In the genomic region with DNA sequence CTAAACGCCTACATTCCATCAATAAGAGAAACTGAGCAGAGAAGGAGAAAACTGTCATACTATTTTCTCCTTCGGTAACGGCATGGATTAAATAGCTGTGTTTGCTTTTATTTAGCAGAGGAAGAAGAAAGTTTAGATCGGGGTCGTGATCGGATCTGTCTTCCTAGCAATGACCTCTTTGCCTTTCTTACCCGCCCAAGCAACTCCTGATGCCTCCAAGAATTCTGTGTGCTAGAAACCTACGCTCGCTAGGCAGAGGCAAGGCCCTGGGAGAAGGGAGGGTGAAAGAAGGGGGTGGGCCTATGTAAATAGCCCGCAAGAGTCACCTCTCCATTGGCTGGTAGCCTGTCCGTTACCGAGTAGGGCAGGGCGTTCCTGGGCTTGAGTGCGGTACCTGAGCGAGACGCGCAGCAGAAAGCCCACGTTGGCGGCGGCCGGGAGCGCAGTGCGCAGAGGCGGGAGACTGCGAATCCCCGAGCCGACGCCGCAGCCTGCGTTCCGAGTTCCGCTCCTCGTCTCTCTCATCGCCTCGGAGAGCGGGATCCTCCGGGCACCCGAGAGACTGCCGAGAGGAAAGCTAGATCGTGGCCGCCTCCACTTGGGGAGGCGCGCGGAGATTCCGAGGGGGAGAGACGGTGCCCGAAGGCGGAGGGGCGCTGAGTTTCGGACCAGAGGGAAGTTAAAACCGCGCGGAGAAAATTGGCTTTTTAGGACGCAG, we compare ENCODE assay signal across 8 mouse cellular contexts. TPM values are rescaled to one million over a fixed set of nuclear protein-coding genes. Genes with fewer than 3 reads are reported as not detected.
DNase-seq lines count a peak whose midpoint lies in the region; ATAC-seq and TF ChIP-seq lines count a peak whose summit lies in the region.

TSS of gene Bmp6 (plus strand) at position 395 of the 718 bp plus-strand sequence.

- no peak for ATAC-seq in CD4-positive, CD25-positive, alpha-beta regulatory T cell, adult 4 months
- peak; percentile 88 for ATAC-seq in heart, embryonic 12.5 days (ENCODE audit: insufficient number of reproducible peaks, low FRiP score)
- ATAC-seq in kidney, embryonic 15.5 days (replicated peaks; ENCODE audit: low FRiP score): peak; percentile 92
- ATAC-seq in limb, embryonic 14.5 days (ENCODE audit: low FRiP score, low read depth): peak; percentile 94
- ATAC-seq in midbrain, embryonic 15.5 days (replicated peaks): peak; percentile 97
- peak; percentile 94 for ATAC-seq in stomach, embryonic 16.5 days (ENCODE audit: insufficient read depth, low FRiP score)

- H3K4me1 ChIP-seq in forebrain, embryonic 10.5 days: peaks cover 38% of the 10 kb centered on the region
- peaks cover 22% of the 10 kb centered on the region for H3K4me1 ChIP-seq in heart, embryonic 12.5 days (replicated peaks)
- H3K4me1 ChIP-seq in kidney, embryonic 15.5 days: peaks cover 34% of the 10 kb centered on the region
- peaks cover 15% of the 10 kb centered on the region for H3K4me1 ChIP-seq in limb, embryonic 14.5 days (ENCODE audit: control insufficient read depth, insufficient read depth, low read length)
- peaks cover 28% of the 10 kb centered on the region for H3K4me1 ChIP-seq in midbrain, embryonic 15.5 days
- H3K4me1 ChIP-seq in stomach, embryonic 16.5 days (ENCODE audit: control insufficient read depth, insufficient read depth, low read length): peaks cover 18% of the 10 kb centered on the region

- no peaks in the 10 kb centered on the region for H3K9me3 ChIP-seq in forebrain, embryonic 10.5 days
- no peaks in the 10 kb centered on the region for H3K9me3 ChIP-seq in heart, embryonic 12.5 days (replicated peaks)
- H3K9me3 ChIP-seq in kidney, embryonic 15.5 days (replicated peaks): no peaks in the 10 kb centered on the region
- H3K9me3 ChIP-seq in limb, embryonic 14.5 days (ENCODE audit: control insufficient read depth, low read length): no peaks in the 10 kb centered on the region
- no peaks in the 10 kb centered on the region for H3K9me3 ChIP-seq in midbrain, embryonic 15.5 days
- H3K9me3 ChIP-seq in stomach, embryonic 16.5 days (replicated peaks; ENCODE audit: control insufficient read depth, low read length): no peaks in the 10 kb centered on the region

- WGBS in forebrain, embryonic 10.5 days: 3% methylated on average over 54 of the region's 54 CpGs
- 3% methylated on average over 54 of the region's 54 CpGs for WGBS in heart, embryonic 12.5 days
- 2% methylated on average over 54 of the region's 54 CpGs for WGBS in kidney, embryonic 15.5 days
- 4% methylated on average over 51 of the region's 54 CpGs for WGBS in limb, embryonic 14.5 days
- WGBS in midbrain, embryonic 15.5 days: 2% methylated on average over 54 of the region's 54 CpGs
- 2% methylated on average over 54 of the region's 54 CpGs for WGBS in stomach, embryonic 16.5 days

- peak within 1 kb of the TSS; percentile 62 for H3K9ac ChIP-seq in heart, embryonic 12.5 days
- peak within 1 kb of the TSS; percentile 45 for H3K9ac ChIP-seq in kidney, embryonic 15.5 days
- H3K9ac ChIP-seq in limb, embryonic 14.5 days (ENCODE audit: low read depth, low read length, severe bottlenecking): peak within 1 kb of the TSS; percentile 43
- H3K9ac ChIP-seq in midbrain, embryonic 15.5 days: peak within 1 kb of the TSS; percentile 38
- peak within 1 kb of the TSS; percentile 67 for H3K9ac ChIP-seq in stomach, embryonic 16.5 days (ENCODE audit: low read length)

- DNase-seq in CD4-positive, CD25-positive, alpha-beta regulatory T cell, adult 2 months (ENCODE audit: low read depth, low spot score): peak; percentile 3
- DNase-seq in forebrain, embryonic 10.5 days (ENCODE audit: extremely low spot score, low spot score): peak; percentile 79
- DNase-seq in limb, embryonic 14.5 days (ENCODE audit: low spot score): peak; percentile 90

- H3K27me3 ChIP-seq in forebrain, embryonic 10.5 days (ENCODE audit: poor library complexity, severe bottlenecking): peaks cover 73% of the 10 kb centered on the region
- H3K27me3 ChIP-seq in heart, embryonic 12.5 days (replicated peaks): peaks cover 34% of the 10 kb centered on the region
- H3K27me3 ChIP-seq in kidney, embryonic 15.5 days: peaks cover 56% of the 10 kb centered on the region
- H3K27me3 ChIP-seq in limb, embryonic 14.5 days (ENCODE audit: control insufficient read depth, insufficient read depth, low read length): peaks cover 52% of the 10 kb centered on the region
- H3K27me3 ChIP-seq in midbrain, embryonic 15.5 days (replicated peaks): peaks cover 53% of the 10 kb centered on the region
- peaks cover 38% of the 10 kb centered on the region for H3K27me3 ChIP-seq in stomach, embryonic 16.5 days (ENCODE audit: control insufficient read depth, insufficient read depth, low read length)

- no peak for TF ChIP-seq POLR2A in limb, embryonic 14.5 days (IDR thresholded peaks at IDR 0.05; ENCODE audit: borderline replicate concordance, extremely low read depth, insufficient read depth, insufficient read length)

- peak within 1 kb of the TSS; percentile 78 for H3K27ac ChIP-seq in forebrain, embryonic 10.5 days
- no peak within 1 kb of the TSS for H3K27ac ChIP-seq in heart, embryonic 12.5 days (ENCODE audit: poor library complexity, severe bottlenecking)
- H3K27ac ChIP-seq in kidney, embryonic 15.5 days: no peak within 1 kb of the TSS
- no peak within 1 kb of the TSS for H3K27ac ChIP-seq in limb, embryonic 14.5 days (replicated peaks; ENCODE audit: low read depth, low read length)
- H3K27ac ChIP-seq in midbrain, embryonic 15.5 days: no peak within 1 kb of the TSS
- no peak within 1 kb of the TSS for H3K27ac ChIP-seq in stomach, embryonic 16.5 days (ENCODE audit: low read length)

- no peaks in the 10 kb centered on the region for H3K36me3 ChIP-seq in forebrain, embryonic 10.5 days (replicated peaks)
- H3K36me3 ChIP-seq in heart, embryonic 12.5 days: no peaks in the 10 kb centered on the region
- no peaks in the 10 kb centered on the region for H3K36me3 ChIP-seq in kidney, embryonic 15.5 days
- H3K36me3 ChIP-seq in limb, embryonic 14.5 days (ENCODE audit: control insufficient read depth, insufficient read depth, low read length): no peaks in the 10 kb centered on the region
- H3K36me3 ChIP-seq in midbrain, embryonic 15.5 days (replicated peaks): no peaks in the 10 kb centered on the region
- no peaks in the 10 kb centered on the region for H3K36me3 ChIP-seq in stomach, embryonic 16.5 days (ENCODE audit: control insufficient read depth, insufficient read depth, low read length)

- H3K4me3 ChIP-seq in forebrain, embryonic 10.5 days: peak within 1 kb of the TSS; percentile 58
- H3K4me3 ChIP-seq in heart, embryonic 12.5 days: peak within 1 kb of the TSS; percentile 60
- H3K4me3 ChIP-seq in kidney, embryonic 15.5 days (replicated peaks): peak within 1 kb of the TSS; percentile 55
- peak within 1 kb of the TSS; percentile 47 for H3K4me3 ChIP-seq in limb, embryonic 14.5 days (replicated peaks; ENCODE audit: low read length)
- H3K4me3 ChIP-seq in midbrain, embryonic 15.5 days: peak within 1 kb of the TSS; percentile 45
- H3K4me3 ChIP-seq in stomach, embryonic 16.5 days (replicated peaks; ENCODE audit: low read length): peak within 1 kb of the TSS; percentile 57

- H3K4me2 ChIP-seq in heart, embryonic 12.5 days: peak within 1 kb of the TSS; percentile 88
- H3K4me2 ChIP-seq in kidney, embryonic 15.5 days: peak within 1 kb of the TSS; percentile 93
- H3K4me2 ChIP-seq in limb, embryonic 14.5 days (replicated peaks; ENCODE audit: low read depth, low read length, severe bottlenecking): peak within 1 kb of the TSS; percentile 88
- H3K4me2 ChIP-seq in midbrain, embryonic 15.5 days: peak within 1 kb of the TSS; percentile 83
- H3K4me2 ChIP-seq in stomach, embryonic 16.5 days (ENCODE audit: low read depth, low read length): peak within 1 kb of the TSS; percentile 88

RNA-seq across cellular contexts. Expression of gene Bmp6, which starts in this region (rescaled TPM):
- polyA plus RNA-seq in CD4-positive, CD25-positive, alpha-beta regulatory T cell, adult 4 months (2017; shearing (Covaris generic)): not detected
- polyA plus RNA-seq in forebrain, embryonic 10.5 days (2016; fragmentation: Nextera tagmentation; extraction: Ambion mirVana): 2.5 and 2.9 TPM in 2 replicates
- 4.6 and 4.7 TPM in 2 replicates for polyA plus RNA-seq in heart, embryonic 12.5 days (2016; fragmentation: Nextera tagmentation; extraction: Ambion mirVana)
- 1.7 and 2.5 TPM in 2 replicates for polyA plus RNA-seq in kidney, embryonic 15.5 days (2015; fragmentation: Nextera tagmentation; extraction: Ambion mirVana)
- polyA plus RNA-seq in limb, embryonic 14.5 days (2012; rRNA removed): 6.6 and 8.6 TPM in 2 replicates
- 1.8 and 1.9 TPM in 2 replicates for polyA plus RNA-seq in limb, embryonic 14.5 days (2014; fragmentation: Nextera tagmentation; extraction: Ambion mirVana)
- polyA plus RNA-seq in midbrain, embryonic 15.5 days (2015; fragmentation: Nextera tagmentation; extraction: Ambion mirVana): 3.3 and 4.2 TPM in 2 replicates
- 1.0 and 1.4 TPM in 2 replicates for polyA plus RNA-seq in stomach, embryonic 16.5 days (2015; fragmentation: Nextera tagmentation; extraction: Ambion mirVana)

Comparison
In these comparisons a context has a peak if more than half of its experiments do, and no peak if none do; other contexts are left out.
1. DNase-seq: peak in every context shown above with its lines; median percentile 90 in limb, embryonic 14.5 days; 79 in forebrain, embryonic 10.5 days; 3 in CD4-positive, CD25-positive, alpha-beta regulatory T cell, adult 2 months.